Mouse (Mus musculus) mature B cell (primary cell): ENCODE measurements around the gene Tra2a.

Experiments used
- in situ Hi-C: fragments of 300-500 bp; cut with MboI; formaldehyde crosslinking; loops from 2 replicates; pipeline ENCODE4 v1.14.3; 2019

The Tra2a gene

GRCm38 (mm10) chr6:49263847-49264243, at the start of gene Tra2a:
Gene Tra2a (minus strand): TSS chr6:49264033.
- in situ Hi-C loops, result loop anchor here (10.0 kb wide), 1 partner anchor 131 kb away; the partner anchor contains the start of gene Stk31

GRCm38 (mm10) chr6:49298286-49298685, 34.5 kb upstream of the Tra2a start:
- in situ Hi-C loops, result no loop called here

GRCm38 (mm10) chr6:49282122-49282521, 18.3 kb upstream of the Tra2a start:
- in situ Hi-C loops, result no loop called here

- in situ Hi-C loops, result no loop called here
These were observed 17.1 kb upstream of the Tra2a start for GRCm38 (mm10) chr6:49280942-49281341.

GRCm38 (mm10) chr6:49275296-49275695, 11.5 kb upstream of the Tra2a start:
- in situ Hi-C loops, result no loop called here

- in situ Hi-C loops, result no loop called here
These were observed 10.7 kb upstream of the Tra2a start for GRCm38 (mm10) chr6:49274416-49275091.

- in situ Hi-C loops, result no loop called here
These were observed 10.1 kb upstream of the Tra2a start for GRCm38 (mm10) chr6:49273934-49274333.

GRCm38 (mm10) chr6:49272863-49273262, 9.0 kb upstream of the Tra2a start:
- in situ Hi-C loops, result no loop called here

GRCm38 (mm10) chr6:49271815-49272214, 8.0 kb upstream of the Tra2a start:
- in situ Hi-C loops, result no loop called here

GRCm38 (mm10) chr6:49269923-49270322, 6.1 kb upstream of the Tra2a start:
- in situ Hi-C loops, result loop anchor here (10.0 kb wide), 1 partner anchor 125 kb away; the partner anchor contains the start of gene Stk31

GRCm38 (mm10) chr6:49269200-49269599, 5.4 kb upstream of the Tra2a start:
- in situ Hi-C loops, result loop anchor here (10.0 kb wide), 1 partner anchor 126 kb away; the partner anchor contains the start of gene Stk31

GRCm38 (mm10) chr6:49267686-49268085, 3.9 kb upstream of the Tra2a start:
- in situ Hi-C loops, result loop anchor here (10.0 kb wide), 1 partner anchor 127 kb away; the partner anchor contains the start of gene Stk31

- in situ Hi-C loops, result loop anchor here (10.0 kb wide), 1 partner anchor 130 kb away; the partner anchor contains the start of gene Stk31
These were observed 1.4 kb upstream of the Tra2a start for GRCm38 (mm10) chr6:49265207-49265606.

GRCm38 (mm10) chr6:49264446-49264845, 613 bp upstream of the Tra2a start:
- in situ Hi-C loops, result loop anchor here (10.0 kb wide), 1 partner anchor 130 kb away; the partner anchor contains the start of gene Stk31

- in situ Hi-C loops, result loop anchor here (10.0 kb wide), 1 partner anchor 132 kb away; the partner anchor contains the start of gene Stk31
These were observed 569 bp downstream of the Tra2a start for GRCm38 (mm10) chr6:49263081-49263846.

GRCm38 (mm10) chr6:49262421-49262820, 1.4 kb downstream of the Tra2a start:
- in situ Hi-C loops, result loop anchor here (10.0 kb wide), 1 partner anchor 132 kb away; the partner anchor contains the start of gene Stk31

GRCm38 (mm10) chr6:49259711-49260110, 4.1 kb downstream of the Tra2a start:
- in situ Hi-C loops, result loop anchor here (10.0 kb wide), 1 partner anchor 135 kb away; the partner anchor contains the start of gene Stk31

GRCm38 (mm10) chr6:49257880-49258279, 6.0 kb downstream of the Tra2a start:
- in situ Hi-C loops, result no loop called here

- in situ Hi-C loops, result no loop called here
These were observed 11.6 kb downstream of the Tra2a start for GRCm38 (mm10) chr6:49252207-49252606.

- in situ Hi-C loops, result no loop called here
These were observed 12.6 kb downstream of the Tra2a start for GRCm38 (mm10) chr6:49251199-49251598.

- in situ Hi-C loops, result no loop called here
These were observed 16.6 kb downstream of the Tra2a start for GRCm38 (mm10) chr6:49247246-49247645.

GRCm38 (mm10) chr6:49242331-49242730, 21.5 kb downstream of the Tra2a start:
- in situ Hi-C loops, result no loop called here
